In genomic region chr15:78157330-78157729, GRCm38 (mm10) we compare ENCODE assay signal across 15 mouse cellular contexts. TPM values are rescaled to one million over a fixed set of nuclear protein-coding genes. Genes with fewer than 3 reads are reported as not detected.
DNase-seq lines count a peak whose midpoint lies in the region; TF ChIP-seq lines count a peak whose summit lies in the region.
"Had no signal": no experiment of that assay in that cellular context is flagged by ENCODE, and none has a peak within 500 bp of the region (broad histone marks: within the 10 kb centered on the region; RNA-seq: fewer than 3 reads in every experiment).

No protein-coding gene starts in this region.

- H3K27me3 ChIP-seq in cerebellum, adult 2 months (ENCODE audit: control insufficient read depth, insufficient read depth, low read length): no peaks in the 10 kb centered on the region

- H3K4me3 ChIP-seq in cerebellum, adult 2 months (replicated peaks; ENCODE audit: insufficient read depth, low read depth, low read length): no peak overlapping the region

- no peak for TF ChIP-seq CTCF in cerebellum, adult 2 months (IDR thresholded peaks at IDR 0.05; ENCODE audit: borderline replicate concordance, insufficient read depth, low read depth, low read length)

- H3K27ac ChIP-seq in cerebellum, adult 2 months (ENCODE audit: insufficient read depth, low read length): no peak overlapping the region

- H3K4me1 ChIP-seq in cerebellum, adult 2 months (ENCODE audit: control insufficient read depth, insufficient read depth, low read length): peaks cover 15% of the 10 kb centered on the region

- 50% methylated on average over 8 of the region's 8 CpGs for WGBS in cerebellum, adult 2 months

- TF ChIP-seq POLR2A in cerebellum, adult 2 months (IDR thresholded peaks at IDR 0.05; ENCODE audit: borderline replicate concordance, insufficient read depth, low read length): no peak

- DNase-seq in cerebellum, postnatal 10 days: peak; percentile 56 to 57
- no peak for DNase-seq in cerebellum, adult 2 months
- DNase-seq: adrenal gland, adult 2 months; adrenal gland, adult 8-10 months; adrenal gland, postnatal 10 days; adrenal gland, postnatal 25 days; B cell, adult 2 months; cerebellum, adult 11 months; cerebellum, adult 11-12 months; cerebellum, adult 18-20 months; cerebellum, adult 8-10 months had no signal

RNA-seq across cellular contexts. Expression of gene Ift27, which starts 16.6 kb away (rescaled TPM):
- polyA plus RNA-seq in cerebellum, adult 2 months (2012; rRNA removed): 52.0 and 56.5 TPM in 2 replicates

RNA-seq across cellular contexts. Expression of gene Cacng2, which starts 37.5 kb away (rescaled TPM):
- polyA plus RNA-seq in cerebellum, adult 2 months (2012; rRNA removed): 45.8 and 48.5 TPM in 2 replicates
- polyA plus RNA-seq: CD4-positive, CD25-positive, alpha-beta regulatory T cell, adult 4 months; G1E; Patski had no signal

RNA-seq across cellular contexts. Expression of gene Pvalb, which starts 48.9 kb away (rescaled TPM):
- polyA plus RNA-seq in cerebellum, adult 2 months (2012; rRNA removed): 1,013 and 1,016 TPM in 2 replicates
- polyA plus RNA-seq: activated CD4-positive, CD25-positive, alpha-beta regulatory T cell, adult 4 months; adrenal gland, adult 2 months; CD4-positive, CD25-positive, alpha-beta regulatory T cell, adult 4 months; G1E; Patski had no signal

Comparison
In these comparisons a context has a peak if more than half of its experiments do, and no peak if none do; other contexts are left out.
1. DNase-seq: peak in cerebellum, postnatal 10 days (2 of 2); none in cerebellum, adult 2 months (0 of 2).